Mouse (Mus musculus) midbrain, embryonic 12.5 days (tissue): ENCODE measurements around the gene Igf2r. TPM values are rescaled to one million over a fixed set of nuclear protein-coding genes. Genes with fewer than 3 reads are reported as not detected.

Experiments used
- ATAC-seq: fragments of 200-750 bp; cut with Nextera tagmentation; 2 replicates; pipeline ENCODE4 v1.8.0; 2017; ENCODE audit warnings: low read depth, moderate TSS enrichment, moderate library complexity; ENCODE audit not compliant: low FRiP score
- H3K27ac ChIP-seq: fragments of 300-500 bp; sonication (generic); replicated peaks from 2 replicates; pipeline ENCODE4 v1.5.1; 2016; ENCODE audit warnings: mild to moderate bottlenecking
- H3K27me3 ChIP-seq: fragments of 300-500 bp; sonication (generic); 2 replicates; pipeline ENCODE4 v1.6.1; 2016; ENCODE audit warnings: mild to moderate bottlenecking
- H3K36me3 ChIP-seq: fragments of 300-500 bp; sonication (generic); 2 replicates; pipeline ENCODE4 v1.6.1; 2016
- H3K4me1 ChIP-seq: fragments of 300-500 bp; sonication (generic); 2 replicates; pipeline ENCODE4 v1.6.1; 2016
- H3K4me2 ChIP-seq: fragments of 300-500 bp; sonication (generic); replicated peaks from 2 replicates; pipeline ENCODE4 v1.6.1; 2016; ENCODE audit warnings: mild to moderate bottlenecking, moderate library complexity
- H3K4me3 ChIP-seq: fragments of 300-500 bp; sonication (generic); 2 replicates; pipeline ENCODE4 v1.5.1; 2016; ENCODE audit warnings: mild to moderate bottlenecking
- H3K9ac ChIP-seq: fragments of 300-500 bp; sonication (generic); replicated peaks from 2 replicates; pipeline ENCODE4 v1.6.1; 2016; ENCODE audit warnings: mild to moderate bottlenecking, moderate library complexity
- H3K9me3 ChIP-seq: fragments of 300-500 bp; sonication (generic); 2 replicates; pipeline ENCODE4 v1.6.1; 2016; ENCODE audit warnings: mild to moderate bottlenecking
- WGBS: fragments of 180-500 bp; shearing (Covaris S2); methylation state at CpG from one replicate; pipeline ENCODE4 v1.1.7; 2016; 5-methylcytosine and 5-hydroxymethylcytosine counted together
- polyA plus RNA-seq: library from polyadenylated mRNA; unstranded; fragments of >200 nt; fragmentation: Nextera tagmentation; extraction: Ambion mirVana; gene quantifications from 2 replicates; pipeline ENCODE4 v1.2.1, GENCODE M21; 2016

The Igf2r gene
- polyA plus RNA-seq, 1 experiment from 2014 or later = 20.4 TPM

- H3K27ac ChIP-seq = no peak overlapping the region
- WGBS = 63% methylated on average over 3 of the region's 3 CpGs
- no peak overlapping the region for H3K4me2 ChIP-seq
- ATAC-seq = no peak
- no peak overlapping the region for H3K9ac ChIP-seq
- no peaks in the 10 kb centered on the region for H3K36me3 ChIP-seq
- no peaks in the 10 kb centered on the region for H3K27me3 ChIP-seq
- no peak overlapping the region for H3K4me3 ChIP-seq
- no peaks in the 10 kb centered on the region for H3K9me3 ChIP-seq
- H3K4me1 ChIP-seq = no peaks in the 10 kb centered on the region
Measured at GRCm38 (mm10) chr17:12673871-12674270, 95.6 kb downstream of the Igf2r start.

- H3K4me2 ChIP-seq = no peak overlapping the region
- 79% methylated on average over 7 of the region's 7 CpGs for WGBS
- no peak overlapping the region for H3K4me3 ChIP-seq
- no peak overlapping the region for H3K27ac ChIP-seq
- H3K9me3 ChIP-seq = no peaks in the 10 kb centered on the region
- no peaks in the 10 kb centered on the region for H3K27me3 ChIP-seq
- H3K4me1 ChIP-seq = no peaks in the 10 kb centered on the region
- H3K36me3 ChIP-seq = no peaks in the 10 kb centered on the region
- no peak overlapping the region for H3K9ac ChIP-seq
- ATAC-seq = no peak
Measured at GRCm38 (mm10) chr17:12672285-12672790, 97.1 kb downstream of the Igf2r start.

- no peaks in the 10 kb centered on the region for H3K36me3 ChIP-seq
- H3K4me2 ChIP-seq = no peak overlapping the region
- no peak overlapping the region for H3K9ac ChIP-seq
- 90% methylated on average over 5 of the region's 5 CpGs for WGBS
- H3K27ac ChIP-seq = no peak overlapping the region
- no peaks in the 10 kb centered on the region for H3K27me3 ChIP-seq
- no peak for ATAC-seq
- H3K4me1 ChIP-seq = no peaks in the 10 kb centered on the region
- H3K4me3 ChIP-seq = no peak overlapping the region
- H3K9me3 ChIP-seq = no peaks in the 10 kb centered on the region
Measured at GRCm38 (mm10) chr17:12671029-12671605, 98.3 kb downstream of the Igf2r start.

GRCm38 (mm10) chr17:12669363-12669679, 100.1 kb downstream of the Igf2r start:
- no peak overlapping the region for H3K4me2 ChIP-seq
- H3K27me3 ChIP-seq = no peaks in the 10 kb centered on the region
- no peak overlapping the region; the same call in 1 of the 2 replicates for H3K27ac ChIP-seq
- no peak overlapping the region for H3K4me3 ChIP-seq
- ATAC-seq = no peak
- no peak overlapping the region for H3K9ac ChIP-seq
- H3K9me3 ChIP-seq = no peaks in the 10 kb centered on the region
- no peaks in the 10 kb centered on the region for H3K36me3 ChIP-seq
- H3K4me1 ChIP-seq = no peaks in the 10 kb centered on the region

- Histone ChIP-seq H3K9ac (no peak overlapping the region), H3K36me3 (no peaks in the 10 kb centered on the region), H3K4me3 (no peak overlapping the region), H3K4me1 (no peaks in the 10 kb centered on the region), H3K9me3 (no peaks in the 10 kb centered on the region), H3K4me2 (no peak overlapping the region), H3K27ac (no peak overlapping the region; the same call in 1 of the 2 replicates), H3K27me3 (no peaks in the 10 kb centered on the region)
- WGBS = 49% methylated on average over 7 of the region's 7 CpGs
- ATAC-seq = no peak
Measured at GRCm38 (mm10) chr17:12668478-12669362, 100.7 kb downstream of the Igf2r start.

- no peaks in the 10 kb centered on the region for H3K4me1 ChIP-seq
- H3K27me3 ChIP-seq = peaks cover 8% of the 10 kb centered on the region
- no peaks in the 10 kb centered on the region for H3K9me3 ChIP-seq
- ATAC-seq = no peak
- H3K4me3 ChIP-seq = no peak overlapping the region
- no peak overlapping the region for H3K27ac ChIP-seq
- H3K36me3 ChIP-seq = no peaks in the 10 kb centered on the region
- WGBS = 79% methylated on average over 8 of the region's 8 CpGs
- H3K4me2 ChIP-seq = no peak overlapping the region
- no peak overlapping the region for H3K9ac ChIP-seq
Measured at GRCm38 (mm10) chr17:12664156-12664555, 105.3 kb downstream of the Igf2r start.

- no peak overlapping the region for H3K9ac ChIP-seq
- 75% methylated on average over 13 of the region's 13 CpGs for WGBS
- peak; percentile 73; the same call in 1 of the 2 replicates for ATAC-seq
- no peak overlapping the region for H3K4me2 ChIP-seq
- no peaks in the 10 kb centered on the region for H3K9me3 ChIP-seq
- H3K4me1 ChIP-seq = no peaks in the 10 kb centered on the region
- peaks cover 8% of the 10 kb centered on the region for H3K27me3 ChIP-seq
- no peak overlapping the region for H3K4me3 ChIP-seq
- no peak overlapping the region for H3K27ac ChIP-seq
- no peaks in the 10 kb centered on the region for H3K36me3 ChIP-seq
Measured at GRCm38 (mm10) chr17:12660572-12661260, 108.7 kb downstream of the Igf2r start.

GRCm38 (mm10) chr17:12659233-12659632, 110.2 kb downstream of the Igf2r start:
- no peak overlapping the region for H3K4me2 ChIP-seq

GRCm38 (mm10) chr17:12658784-12659183, 110.7 kb downstream of the Igf2r start:
- no peak for ATAC-seq
- no peak overlapping the region for H3K4me2 ChIP-seq
- no peak overlapping the region for H3K9ac ChIP-seq
- H3K27ac ChIP-seq = no peak overlapping the region
- H3K4me1 ChIP-seq = no peaks in the 10 kb centered on the region
- no peak overlapping the region for H3K4me3 ChIP-seq
- H3K27me3 ChIP-seq = peaks cover 8% of the 10 kb centered on the region
- no peaks in the 10 kb centered on the region for H3K9me3 ChIP-seq
- H3K36me3 ChIP-seq = no peaks in the 10 kb centered on the region
- 80% methylated on average over 7 of the region's 7 CpGs for WGBS

More at GRCm38 (mm10) chr17:12659233-12659632, 110.2 kb downstream of the Igf2r start:
- Histone ChIP-seq H3K9me3 (no peaks in the 10 kb centered on the region), H3K9ac (no peak overlapping the region), H3K27me3 (peaks cover 8% of the 10 kb centered on the region), H3K27ac (no peak overlapping the region), H3K36me3 (no peaks in the 10 kb centered on the region), H3K4me3 (no peak overlapping the region), H3K4me1 (no peaks in the 10 kb centered on the region)
- ATAC-seq = no peak
- WGBS = 94% methylated on average over 10 of the region's 10 CpGs

- ATAC-seq = no peak
- Histone ChIP-seq H3K9ac (no peak overlapping the region), H3K27ac (no peak overlapping the region), H3K4me2 (no peak overlapping the region), H3K4me3 (no peak overlapping the region), H3K9me3 (no peaks in the 10 kb centered on the region), H3K4me1 (no peaks in the 10 kb centered on the region), H3K36me3 (no peaks in the 10 kb centered on the region), H3K27me3 (no peaks in the 10 kb centered on the region)
- 85% methylated on average over 7 of the region's 7 CpGs for WGBS
Measured at GRCm38 (mm10) chr17:12655826-12656225, 113.6 kb downstream of the Igf2r start.

- no peak overlapping the region for H3K4me2 ChIP-seq
- no peak for ATAC-seq
- no peaks in the 10 kb centered on the region for H3K4me1 ChIP-seq
- H3K4me3 ChIP-seq = no peak overlapping the region
- H3K9me3 ChIP-seq = no peaks in the 10 kb centered on the region
- H3K27ac ChIP-seq = no peak overlapping the region
- H3K36me3 ChIP-seq = no peaks in the 10 kb centered on the region
- no peaks in the 10 kb centered on the region for H3K27me3 ChIP-seq
- 77% methylated on average over 3 of the region's 3 CpGs for WGBS
- no peak overlapping the region for H3K9ac ChIP-seq
Measured at GRCm38 (mm10) chr17:12654061-12654460, 115.4 kb downstream of the Igf2r start.

GRCm38 (mm10) chr17:12652604-12653003, 116.9 kb downstream of the Igf2r start:
- WGBS = 93% methylated on average over 11 of the region's 11 CpGs
- no peaks in the 10 kb centered on the region for H3K27me3 ChIP-seq
- H3K4me1 ChIP-seq = no peaks in the 10 kb centered on the region
- no peaks in the 10 kb centered on the region for H3K36me3 ChIP-seq
- H3K4me2 ChIP-seq = no peak overlapping the region
- H3K27ac ChIP-seq = no peak overlapping the region
- no peaks in the 10 kb centered on the region for H3K9me3 ChIP-seq
- ATAC-seq = no peak
- no peak overlapping the region for H3K9ac ChIP-seq
- no peak overlapping the region for H3K4me3 ChIP-seq
